Mouse (Mus musculus): ENCODE results near the gene Pyroxd2. TPM values are rescaled to one million over a fixed set of nuclear protein-coding genes. Genes with fewer than 3 reads are reported as not detected.
"Not testable (repeated sequence)": the region's sequence is repeated elsewhere in the genome, so short reads cannot be mapped to it uniquely, and the experiment has no call there.

The Pyroxd2 gene
- total and polyA plus RNA-seq, 2 experiments from 2014 or later, result 1.9 to 2.6 TPM

DNA sequence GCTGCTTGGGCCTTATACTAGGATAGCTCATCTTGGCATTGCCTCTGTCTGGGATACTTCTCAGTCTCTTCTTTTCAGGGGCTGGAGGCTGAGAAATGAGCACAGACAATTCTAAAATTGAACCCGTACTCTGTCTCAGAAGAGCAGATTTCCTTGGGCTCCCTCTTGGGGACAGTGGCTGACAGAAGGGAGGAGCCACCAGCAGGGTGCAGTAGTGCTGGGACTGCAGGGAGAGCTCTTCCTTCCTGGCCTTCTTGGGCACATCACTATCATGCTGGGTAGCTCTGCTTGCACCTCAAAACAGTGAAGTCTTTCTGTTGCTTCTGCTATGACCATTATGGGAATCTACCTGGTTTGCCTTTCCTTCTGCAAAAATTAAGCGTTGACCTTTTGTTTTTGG lies 32.6 kb upstream of the Pyroxd2 start:
- Histone ChIP-seq H3K4me1 (ENCODE audit: insufficient read depth, low read length) (0 out of 2 replicates have a peak, but pooled peaks cover 6% of the 10 kb centered on the region), H3K9ac (replicated peaks; ENCODE audit: low read length) (no peak overlapping the region), H3K4me3 (ENCODE audit: low read length) (no peak overlapping the region), H3K9me3 (ENCODE audit: low read length) (no peaks in the 10 kb centered on the region), H3K27me3 (ENCODE audit: insufficient read depth, low read length) (no peaks in the 10 kb centered on the region), H3K27ac (no peak overlapping the region), H3K36me3 (ENCODE audit: insufficient read depth, low read length) (no peaks in the 10 kb centered on the region), H3K4me2 (ENCODE audit: low read depth, low read length) (no peak overlapping the region)
- no peak for ATAC-seq
- TF ChIP-seq CTCF (IDR thresholded peaks at IDR 0.05; ENCODE audit: low read depth), result peak; percentile 32
- WGBS, result 38% methylated on average over 2 of the region's 2 CpGs
- DNase-seq (ENCODE audit: low spot score), result no peak

- Histone ChIP-seq H3K4me2 (ENCODE audit: low read depth, low read length) (peak overlapping the region; percentile 69), H3K9ac (replicated peaks; ENCODE audit: low read length) (peak overlapping the region; percentile 67), H3K4me3 (ENCODE audit: low read length) (peak overlapping the region; percentile 59), H3K27ac (peak overlapping the region; percentile 88)
- 51% methylated on average over 7 of the region's 7 CpGs for WGBS
- not testable (repeated sequence) for ATAC-seq; H3K36me3 ChIP-seq (ENCODE audit: insufficient read depth, low read length); H3K9me3 ChIP-seq (ENCODE audit: low read length); H3K4me1 ChIP-seq (ENCODE audit: insufficient read depth, low read length); DNase-seq (ENCODE audit: low spot score); H3K27me3 ChIP-seq (ENCODE audit: insufficient read depth, low read length)
These were observed 27.6 kb upstream of the Pyroxd2 start for GRCm38 (mm10) chr19:42780156-42780538.

GRCm38 (mm10) chr19:42779531-42780155 lies 27.1 kb upstream of the Pyroxd2 start, which contains the start of gene Hps1:
Gene Hps1 (minus strand): TSS chr19:42779978.
- Histone ChIP-seq H3K4me1 (ENCODE audit: insufficient read depth, low read length) (no peaks in the 10 kb centered on the region), H3K4me3 (ENCODE audit: low read length) (peak within 1 kb of the TSS; percentile 59), H3K9ac (replicated peaks; ENCODE audit: low read length) (peak within 1 kb of the TSS; percentile 67), H3K27me3 (ENCODE audit: insufficient read depth, low read length) (no peaks in the 10 kb centered on the region), H3K9me3 (ENCODE audit: low read length) (no peaks in the 10 kb centered on the region), H3K36me3 (ENCODE audit: insufficient read depth, low read length) (no peaks in the 10 kb centered on the region), H3K4me2 (ENCODE audit: low read depth, low read length) (peak within 1 kb of the TSS; percentile 69), H3K27ac (peak within 1 kb of the TSS; percentile 88)
- WGBS, result under 1% methylated on average over 43 of the region's 43 CpGs
- TF ChIP-seq CTCF (IDR thresholded peaks at IDR 0.05; ENCODE audit: low read depth), result peak; percentile 10; the same call in 1 of the 2 replicates
- DNase-seq (ENCODE audit: low spot score) (peak; percentile 93), ATAC-seq (peak; percentile 98)

GRCm38 (mm10) chr19:42777801-42778200 lies 25.2 kb upstream of the Pyroxd2 start:
- ATAC-seq, result no peak
- DNase-seq (ENCODE audit: low spot score), result no peak
- WGBS, result 84% methylated on average over 5 of the region's 5 CpGs
- Histone ChIP-seq H3K9ac (replicated peaks; ENCODE audit: low read length) (no peak overlapping the region), H3K27me3 (ENCODE audit: insufficient read depth, low read length) (no peaks in the 10 kb centered on the region), H3K9me3 (ENCODE audit: low read length) (no peaks in the 10 kb centered on the region), H3K4me1 (ENCODE audit: insufficient read depth, low read length) (no peaks in the 10 kb centered on the region), H3K36me3 (ENCODE audit: insufficient read depth, low read length) (no peaks in the 10 kb centered on the region), H3K27ac (no peak overlapping the region), H3K4me3 (ENCODE audit: low read length) (no peak overlapping the region), H3K4me2 (ENCODE audit: low read depth, low read length) (no peak overlapping the region)
- peak; percentile 31 for TF ChIP-seq CTCF (IDR thresholded peaks at IDR 0.05; ENCODE audit: low read depth)

DNA sequence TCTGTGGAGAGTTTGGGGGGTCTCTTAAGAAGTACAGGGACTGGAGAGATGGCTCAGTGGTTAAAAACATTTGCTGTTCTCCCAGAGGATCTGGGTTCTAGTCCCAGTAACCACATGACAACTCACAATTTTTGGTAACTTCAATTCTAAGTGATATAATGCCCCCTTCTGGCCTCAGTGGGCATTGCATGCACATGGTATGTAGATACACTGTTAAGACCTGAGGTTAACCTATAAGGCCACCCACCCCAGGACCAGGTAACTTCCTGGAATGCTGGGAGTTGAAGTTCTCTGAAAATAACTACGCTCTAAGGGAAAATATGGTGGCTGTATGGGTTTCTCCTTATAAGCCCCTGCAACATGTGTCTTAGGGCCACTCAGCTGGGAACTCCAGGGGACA lies 24.2 kb upstream of the Pyroxd2 start:
- Histone ChIP-seq H3K9ac (replicated peaks; ENCODE audit: low read length) (no peak overlapping the region), H3K27ac (no peak overlapping the region), H3K4me2 (ENCODE audit: low read depth, low read length) (no peak overlapping the region), H3K9me3 (ENCODE audit: low read length) (no peaks in the 10 kb centered on the region), H3K27me3 (ENCODE audit: insufficient read depth, low read length) (no peaks in the 10 kb centered on the region), H3K4me1 (ENCODE audit: insufficient read depth, low read length) (no peaks in the 10 kb centered on the region), H3K36me3 (ENCODE audit: insufficient read depth, low read length) (no peaks in the 10 kb centered on the region), H3K4me3 (ENCODE audit: low read length) (no peak overlapping the region)
- TF ChIP-seq CTCF (IDR thresholded peaks at IDR 0.05; ENCODE audit: low read depth), result peak; percentile 48
- DNase-seq (ENCODE audit: low spot score) (no peak), ATAC-seq (no peak)
- 94% methylated on average over 1 of the region's 1 CpGs for WGBS

DNA sequence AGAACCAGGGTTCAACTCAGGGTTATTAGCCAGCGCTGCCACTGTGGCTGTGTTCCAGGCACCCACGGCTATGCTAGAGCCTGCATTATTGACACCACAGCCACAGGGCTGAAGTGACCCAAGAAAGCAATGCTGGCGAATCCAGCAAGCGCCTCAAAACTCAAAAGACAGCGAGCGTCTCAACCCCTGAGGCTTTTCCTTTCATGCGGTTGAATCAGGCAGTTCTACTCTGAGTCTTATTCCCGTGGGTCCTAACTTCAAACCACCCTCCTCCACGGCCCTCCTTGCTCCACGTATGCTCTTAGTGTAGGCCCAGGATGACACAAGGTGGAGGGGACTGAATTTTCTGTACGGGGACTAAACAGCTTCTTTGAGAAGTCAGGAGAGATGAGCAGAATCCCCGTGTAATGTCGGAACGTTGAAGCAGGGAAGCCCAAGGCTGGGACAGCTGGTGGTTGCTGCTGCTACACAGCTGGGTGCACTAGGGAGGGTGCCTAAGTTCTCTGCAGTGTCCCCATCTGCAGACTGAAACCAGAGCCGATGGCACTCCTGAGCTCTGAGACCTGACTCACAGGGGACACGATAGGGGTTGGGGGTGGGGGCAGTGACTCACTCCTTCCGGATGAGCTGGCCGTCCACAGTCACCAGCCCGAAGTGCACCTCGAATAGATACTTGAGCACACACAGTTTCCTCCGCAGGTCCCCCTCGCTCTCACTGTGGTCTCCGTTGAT lies 17.7 kb upstream of the Pyroxd2 start:
- DNase-seq (ENCODE audit: low spot score), result no peak
- H3K9me3 ChIP-seq (ENCODE audit: low read length), result no peaks in the 10 kb centered on the region
- WGBS, result 71% methylated on average over 23 of the region's 23 CpGs
- H3K36me3 ChIP-seq (ENCODE audit: insufficient read depth, low read length), result 0 out of 2 replicates have a peak, but pooled peaks cover 5% of the 10 kb centered on the region
- H3K4me2 ChIP-seq (ENCODE audit: low read depth, low read length), result no peak overlapping the region
- TF ChIP-seq CTCF (IDR thresholded peaks at IDR 0.05; ENCODE audit: low read depth), result no peak
- H3K27me3 ChIP-seq (ENCODE audit: insufficient read depth, low read length), result no peaks in the 10 kb centered on the region
- no peak overlapping the region for H3K9ac ChIP-seq (replicated peaks; ENCODE audit: low read length)
- no peak overlapping the region for H3K4me3 ChIP-seq (ENCODE audit: low read length)
- H3K27ac ChIP-seq, result no peak overlapping the region
- no peaks in the 10 kb centered on the region for H3K4me1 ChIP-seq (ENCODE audit: insufficient read depth, low read length)
- no peak for ATAC-seq

- no peak for ATAC-seq
- no peak overlapping the region for H3K27ac ChIP-seq
- H3K9me3 ChIP-seq (ENCODE audit: low read length), result no peaks in the 10 kb centered on the region
- 90% methylated on average over 10 of the region's 10 CpGs for WGBS
- no peaks in the 10 kb centered on the region for H3K27me3 ChIP-seq (ENCODE audit: insufficient read depth, low read length)
- no peaks in the 10 kb centered on the region for H3K4me1 ChIP-seq (ENCODE audit: insufficient read depth, low read length)
- DNase-seq (ENCODE audit: low spot score), result no peak
- no peak overlapping the region for H3K4me2 ChIP-seq (ENCODE audit: low read depth, low read length)
- no peak for TF ChIP-seq CTCF (IDR thresholded peaks at IDR 0.05; ENCODE audit: low read depth)
- H3K36me3 ChIP-seq (ENCODE audit: insufficient read depth, low read length), result 0 out of 2 replicates have a peak, but pooled peaks cover 5% of the 10 kb centered on the region
- no peak overlapping the region for H3K9ac ChIP-seq (replicated peaks; ENCODE audit: low read length)
- no peak overlapping the region for H3K4me3 ChIP-seq (ENCODE audit: low read length)
These were observed 17.1 kb upstream of the Pyroxd2 start for GRCm38 (mm10) chr19:42769648-42770047.

All from hindbrain, postnatal 0 days (tissue).